ENCODE assay signal across 11 mouse cellular contexts in genomic region chr10:77215641-77216040, GRCm38 (mm10). TPM values are rescaled to one million over a fixed set of nuclear protein-coding genes. Genes with fewer than 3 reads are reported as not detected.
DNase-seq lines count a peak whose midpoint lies in the region; ATAC-seq and TF ChIP-seq lines count a peak whose summit lies in the region.
"Had no signal": no experiment of that assay in that cellular context is flagged by ENCODE, and none has a peak within 500 bp of the region (broad histone marks: within the 10 kb centered on the region; RNA-seq: fewer than 3 reads in every experiment).

No protein-coding gene starts in this region.

- TF ChIP-seq EP300 in heart, postnatal 0 days (IDR thresholded peaks at IDR 0.05; ENCODE audit: low read depth), result no peak
- TF ChIP-seq EP300 in ES-Bruce4 (IDR thresholded peaks at IDR 0.05; ENCODE audit: insufficient read depth, low read depth, low read length), result 0 out of 2 replicates have a peak, but pooled peaks have one; percentile 36

- H3K36me3 ChIP-seq in heart, postnatal 0 days (replicated peaks; ENCODE audit: control insufficient read depth, insufficient read depth, low read length), result no peaks in the 10 kb centered on the region
- no peaks in the 10 kb centered on the region for H3K36me3 ChIP-seq in ES-Bruce4 (ENCODE audit: control insufficient read depth, insufficient read depth, low read length, poor library complexity, severe bottlenecking)
- H3K36me3 ChIP-seq in liver, embryonic 12.5 days, result no peaks in the 10 kb centered on the region
- H3K36me3 ChIP-seq: hindbrain, embryonic 12.5 days had no signal

- DNase-seq in heart, postnatal 0 days (ENCODE audit: low spot score), result no peak
- no peak for DNase-seq in heart, postnatal 25 days (ENCODE audit: low spot score)
- DNase-seq in gastrocnemius, adult 2 months, result no peak
- DNase-seq in gastrocnemius, postnatal 25 days, result no peak
- no peak for DNase-seq in right cerebral cortex, postnatal 36 days (ENCODE audit: low spot score in 2 of 2)
- DNase-seq: right cerebral cortex, postnatal 25 days had no signal

- H3K27me3 ChIP-seq in heart, postnatal 0 days (ENCODE audit: control insufficient read depth, insufficient read depth, low read length), result no peaks in the 10 kb centered on the region
- H3K27me3 ChIP-seq in ES-Bruce4 (ENCODE audit: control insufficient read depth, insufficient read depth, low read length, poor library complexity, severe bottlenecking), result no peaks in the 10 kb centered on the region
- H3K27me3 ChIP-seq in liver, embryonic 12.5 days (replicated peaks), result no peaks in the 10 kb centered on the region
- H3K27me3 ChIP-seq: hindbrain, embryonic 12.5 days had no signal

- H3K9me3 ChIP-seq in heart, postnatal 0 days (replicated peaks; ENCODE audit: control insufficient read depth, low read length), result no peaks in the 10 kb centered on the region
- no peaks in the 10 kb centered on the region for H3K9me3 ChIP-seq in ES-Bruce4 (replicated peaks; ENCODE audit: control insufficient read depth, insufficient read depth, low read length, poor library complexity, severe bottlenecking)
- no peaks in the 10 kb centered on the region for H3K9me3 ChIP-seq in liver, embryonic 12.5 days (replicated peaks)
- H3K9me3 ChIP-seq: hindbrain, embryonic 12.5 days had no signal

- peak overlapping the region; percentile 28; the same call in 1 of the 2 replicates for H3K27ac ChIP-seq in heart, postnatal 0 days (ENCODE audit: low read depth)
- no peak overlapping the region for H3K27ac ChIP-seq in ES-Bruce4 (ENCODE audit: insufficient read depth, low read length)
- peak overlapping the region; percentile 75 for H3K27ac ChIP-seq in liver, embryonic 12.5 days
- no peak overlapping the region for H3K27ac ChIP-seq in gastrocnemius, adult 2 months
- H3K27ac ChIP-seq: hindbrain, embryonic 12.5 days had no signal

- intact Hi-C loops in heart, postnatal 25 days (cut with DNase I), result no loop called here
- intact Hi-C loops in gastrocnemius, adult 2 months (cut with DNase I), result no loop called here

- 53% methylated on average over 4 of the region's 4 CpGs for WGBS in heart, postnatal 0 days
- whole genome bisulfite sequencing in liver, embryonic 12.5 days (ENCODE audit: insufficient replicate concordance), result 25% methylated on average over 4 of the region's 4 CpGs

- no peak for TF ChIP-seq POLR2A in ES-Bruce4 (IDR thresholded peaks at IDR 0.05; ENCODE audit: insufficient read depth, low read length)

- peaks cover 20% of the 10 kb centered on the region; the same call in 1 of the 2 replicates for H3K4me1 ChIP-seq in heart, postnatal 0 days (ENCODE audit: control insufficient read depth, insufficient read depth)
- H3K4me1 ChIP-seq in ES-Bruce4 (ENCODE audit: control insufficient read depth, insufficient read depth, low read length), result no peaks in the 10 kb centered on the region
- peaks cover 98% of the 10 kb centered on the region for H3K4me1 ChIP-seq in liver, embryonic 12.5 days

- no peak for ATAC-seq in heart, postnatal 0 days (ENCODE audit: insufficient read depth, low read depth)
- peak; percentile 60 for ATAC-seq in common myeloid progenitor, adult 5-6 weeks (replicated peaks; ENCODE audit: low read depth, poor library complexity, severe bottlenecking)
- ATAC-seq in liver, embryonic 12.5 days, result peak; percentile 48

- H3K4me3 ChIP-seq in heart, postnatal 0 days (ENCODE audit: low read depth, low read length), result no peak overlapping the region
- no peak overlapping the region for H3K4me3 ChIP-seq in ES-Bruce4 (ENCODE audit: low read depth, low read length)
- no peak overlapping the region for H3K4me3 ChIP-seq in liver, embryonic 12.5 days
- no peak overlapping the region for H3K4me3 ChIP-seq in gastrocnemius, adult 2 months
- H3K4me3 ChIP-seq: hindbrain, embryonic 12.5 days had no signal

- H3K4me2 ChIP-seq in heart, postnatal 0 days (ENCODE audit: low read depth, low read length), result no peak overlapping the region
- H3K4me2 ChIP-seq in liver, embryonic 12.5 days, result peak overlapping the region; percentile 20
- H3K4me2 ChIP-seq: hindbrain, embryonic 12.5 days; midbrain, embryonic 11.5 days had no signal

- TF ChIP-seq CTCF in heart, postnatal 0 days (IDR thresholded peaks at IDR 0.05; ENCODE audit: low read depth), result no peak
- no peak for TF ChIP-seq CTCF in ES-Bruce4 (IDR thresholded peaks at IDR 0.05; ENCODE audit: low read depth, low read length)
- no peak for TF ChIP-seq CTCF in gastrocnemius, adult 2 months (IDR thresholded peaks at IDR 0.05)

- no peak overlapping the region for H3K9ac ChIP-seq in heart, postnatal 0 days (replicated peaks; ENCODE audit: low read depth, low read length)
- H3K9ac ChIP-seq in ES-Bruce4 (ENCODE audit: low read depth, poor library complexity, severe bottlenecking), result no peak overlapping the region
- peak overlapping the region; percentile 30; the same call in 1 of the 2 replicates for H3K9ac ChIP-seq in liver, embryonic 12.5 days
- H3K9ac ChIP-seq: hindbrain, embryonic 12.5 days had no signal

RNA-seq across cellular contexts. Expression of gene Pofut2, which starts 43.4 kb away (rescaled TPM):
- total RNA-seq in heart, postnatal 0 days (2014; rRNA removed; ENCODE audit: low replicate concordance), result 78.8 and 94.1 TPM in 2 replicates
- polyA plus RNA-seq in heart, postnatal 0 days (2015; fragmentation: Nextera tagmentation; extraction: Ambion mirVana), result 71.1 and 72.4 TPM in 2 replicates
- total RNA-seq in heart, postnatal 25 days (2021), result 10 to 100 TPM; 39.9 to 45.1 TPM
- polyA plus RNA-seq in ES-Bruce4 (2011; ENCODE audit: insufficient read depth, insufficient read length, low read depth, missing spikeins), result 30.5 and 33.7 TPM in 2 replicates
- total RNA-seq in common myeloid progenitor, adult 5-6 weeks (2017), result 9.6 and 13.9 TPM in 2 replicates
- polyA plus RNA-seq in liver, embryonic 12.5 days (2016; fragmentation: Nextera tagmentation; extraction: Ambion mirVana), result 40.7 and 43.2 TPM in 2 replicates
- 10 to 100 TPM; 21.9 to 25.2 TPM for total RNA-seq in gastrocnemius, adult 2 months (2021)
- 10 to 100 TPM; 24.2 TPM for total RNA-seq in gastrocnemius, postnatal 25 days (2021)

RNA-seq across cellular contexts. Expression of gene Col18a1, which starts 49.3 kb away (rescaled TPM):
- 130 and 133 TPM in 2 replicates for total RNA-seq in heart, postnatal 0 days (2014; rRNA removed; ENCODE audit: low replicate concordance)
- polyA plus RNA-seq in heart, postnatal 0 days (2015; fragmentation: Nextera tagmentation; extraction: Ambion mirVana), result 40.6 and 47.3 TPM in 2 replicates
- 10 to 100 TPM; 13.0 to 15.3 TPM for total RNA-seq in heart, postnatal 25 days (2021)
- 273 and 285 TPM in 2 replicates for polyA plus RNA-seq in ES-Bruce4 (2011; ENCODE audit: insufficient read depth, insufficient read length, low read depth, missing spikeins)
- 0.23 TPM in 1 of 2 replicates, not detected in the other for total RNA-seq in common myeloid progenitor, adult 5-6 weeks (2017)
- 38.3 and 42.4 TPM in 2 replicates for polyA plus RNA-seq in liver, embryonic 12.5 days (2016; fragmentation: Nextera tagmentation; extraction: Ambion mirVana)
- total RNA-seq in gastrocnemius, adult 2 months (2021), result 1 to 10 TPM; 3.8 to 6.0 TPM
- total RNA-seq in gastrocnemius, postnatal 25 days (2021), result 10 to 100 TPM in 1 of 2 experiments, 1 to 10 TPM in 1; 9.0 to 12.9 TPM

Comparison
In these comparisons a context has a peak if more than half of its experiments do, and no peak if none do; other contexts are left out.
1. H3K27ac ChIP-seq: peak in heart, postnatal 0 days (single experiment) and liver, embryonic 12.5 days (single experiment); none in ES-Bruce4 (single experiment) and gastrocnemius, adult 2 months (single experiment).